Mouse (Mus musculus) heart, embryonic 13.5 days (tissue): Measurements from ENCODE around the gene Tmem256. TPM values are rescaled to one million over a fixed set of nuclear protein-coding genes. Genes with fewer than 3 reads are reported as not detected.
"Not testable (repeated sequence)": the region's sequence is repeated elsewhere in the genome, so short reads cannot be mapped to it uniquely, and the experiment has no call there.

Experiments used
- ATAC-seq: fragments of 200-750 bp; cut with Nextera tagmentation; 2 replicates; pipeline ENCODE4 v1.8.0; 2017; ENCODE audit warnings: moderate TSS enrichment; ENCODE audit not compliant: insufficient number of reproducible peaks, low FRiP score, low TSS enrichment; ENCODE audit errors: extremely low read depth
- H3K27ac ChIP-seq: fragments of 300-500 bp; sonication (generic); replicated peaks from 2 replicates; pipeline ENCODE4 v1.5.1; 2015; ENCODE audit warnings: moderate library complexity, mild to moderate bottlenecking, inconsistent platforms
- H3K27me3 ChIP-seq: fragments of 300-500 bp; sonication (generic); replicated peaks from 2 replicates; pipeline ENCODE4 v1.6.1; 2015; ENCODE audit warnings: mild to moderate bottlenecking, inconsistent platforms
- H3K36me3 ChIP-seq: fragments of 300-500 bp; sonication (generic); 2 replicates; pipeline ENCODE4 v1.6.1; 2015; ENCODE audit warnings: mild to moderate bottlenecking, inconsistent platforms
- H3K4me1 ChIP-seq: fragments of 300-500 bp; sonication (generic); 2 replicates; pipeline ENCODE4 v1.6.1; 2015; ENCODE audit warnings: inconsistent platforms
- H3K4me2 ChIP-seq: fragments of 300-500 bp; sonication (generic); 2 replicates; pipeline ENCODE4 v1.6.1; 2015; ENCODE audit warnings: inconsistent platforms, mild to moderate bottlenecking, moderate library complexity
- H3K4me3 ChIP-seq: fragments of 300-500 bp; sonication (generic); 2 replicates; pipeline ENCODE4 v1.5.1; 2015; ENCODE audit warnings: moderate library complexity, mild to moderate bottlenecking, inconsistent platforms
- H3K9ac ChIP-seq: fragments of 300-500 bp; sonication (generic); 2 replicates; pipeline ENCODE4 v1.6.1; 2015; ENCODE audit warnings: inconsistent platforms, mild to moderate bottlenecking, moderate library complexity
- H3K9me3 ChIP-seq: fragments of 300-500 bp; sonication (generic); 2 replicates; pipeline ENCODE4 v1.6.1; 2016; ENCODE audit warnings: inconsistent platforms
- WGBS: fragments of 180-500 bp; shearing (Covaris S2); methylation state at CpG from one replicate; pipeline ENCODE4 v1.1.7; 2015; ENCODE audit warnings: mixed read lengths; 5-methylcytosine and 5-hydroxymethylcytosine counted together
- polyA plus RNA-seq: library from polyadenylated mRNA; unstranded; fragments of >200 nt; fragmentation: Nextera tagmentation; extraction: Ambion mirVana; gene quantifications from 2 replicates; pipeline ENCODE4 v1.2.1, GENCODE M21; 2015

Tmem256 gene
- polyA plus RNA-seq, 1 experiment from 2014 or later: 330 TPM

DNA sequence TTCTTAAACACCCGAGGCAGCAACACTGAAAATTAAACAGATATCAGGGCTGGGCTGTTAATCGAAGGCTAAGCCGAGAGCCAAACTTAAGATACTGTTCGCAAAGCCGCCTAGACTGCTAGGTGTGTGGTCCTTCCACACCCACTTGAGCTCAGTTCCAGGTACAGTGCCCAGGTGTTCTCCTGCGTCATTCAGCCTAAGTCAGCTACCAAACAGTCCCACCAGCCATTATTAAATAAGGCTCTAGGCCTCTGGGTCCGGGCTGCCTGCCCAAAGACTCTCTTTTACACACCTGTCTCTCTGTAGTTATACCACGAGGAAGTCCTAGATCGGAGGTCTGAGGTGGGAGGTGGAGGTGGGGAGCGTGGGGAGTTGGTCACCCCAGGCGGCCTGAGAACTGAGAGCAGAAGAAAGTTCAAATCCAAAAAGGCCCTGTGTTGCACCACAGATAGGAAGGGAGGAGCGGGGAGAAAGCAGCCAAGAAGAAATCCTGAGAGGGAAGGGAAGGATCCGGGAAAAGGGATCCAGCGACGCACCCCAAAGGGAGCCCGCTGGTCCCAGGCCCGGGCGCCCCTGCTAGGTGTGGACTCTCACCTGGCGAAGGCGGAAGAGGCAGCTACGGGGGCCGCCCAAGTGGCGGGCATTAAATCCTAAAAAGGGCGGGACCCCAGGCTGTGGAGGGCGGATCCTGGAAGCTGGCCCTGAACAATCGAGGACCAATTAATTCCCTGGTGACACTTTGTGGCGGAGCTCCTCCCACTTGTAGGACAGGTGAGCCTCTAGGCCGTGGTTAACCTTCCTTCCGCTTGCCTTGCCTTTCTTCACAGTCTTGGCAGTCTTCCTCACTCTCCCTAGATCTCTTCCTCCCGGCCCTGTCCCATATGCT is 20.0 kb downstream of the Tmem256 start, which contains the start of gene Tnk1:
Gene Tnk1 (minus strand): TSS at position 618 of the 886 bp plus-strand sequence.
- no peak within 1 kb of the TSS for H3K9ac ChIP-seq
- H3K36me3 ChIP-seq: no peaks in the 10 kb centered on the region
- ATAC-seq: no peak
- 0 out of 2 replicates have a peak within 1 kb of the TSS, but pooled peaks have one; percentile 3 for H3K4me3 ChIP-seq
- 0 out of 2 replicates have a peak within 1 kb of the TSS, but pooled peaks have one; percentile 2 for H3K4me2 ChIP-seq
- H3K27ac ChIP-seq: no peak within 1 kb of the TSS
- peaks cover 21% of the 10 kb centered on the region for H3K4me1 ChIP-seq
- no peaks in the 10 kb centered on the region for H3K9me3 ChIP-seq
- WGBS: 26% methylated on average over 30 of the region's 30 CpGs
- peaks cover 39% of the 10 kb centered on the region for H3K27me3 ChIP-seq

DNA sequence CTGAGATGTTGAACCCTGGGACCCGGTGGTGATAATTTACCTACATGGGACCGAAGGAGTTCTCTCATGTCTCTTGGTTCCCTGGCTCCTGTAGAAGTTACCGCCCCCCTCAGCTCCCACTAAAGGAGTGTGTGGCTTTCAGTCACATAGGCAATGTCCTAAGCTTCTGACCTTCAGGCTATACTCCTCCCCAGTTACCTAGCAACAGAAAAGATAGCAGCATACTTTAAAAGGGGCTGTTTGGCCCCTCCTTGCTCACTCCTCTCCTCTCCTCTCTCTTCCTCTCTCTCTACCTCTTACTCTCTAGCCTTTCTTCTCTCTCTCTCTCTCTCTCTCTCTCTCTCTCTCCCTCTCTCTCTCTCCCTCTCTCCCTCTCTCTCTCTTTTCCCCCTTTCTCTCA is 25.4 kb downstream of the Tmem256 start:
- not testable (repeated sequence) for ATAC-seq, H3K9ac ChIP-seq, H3K9me3 ChIP-seq, H3K4me2 ChIP-seq, H3K4me3 ChIP-seq, H3K36me3 ChIP-seq
- 54% methylated on average over 3 of the region's 3 CpGs for WGBS
- H3K27ac ChIP-seq: peak overlapping the region; percentile 65
- H3K4me1 ChIP-seq: peaks cover 14% of the 10 kb centered on the region
- peaks cover 14% of the 10 kb centered on the region for H3K27me3 ChIP-seq

DNA sequence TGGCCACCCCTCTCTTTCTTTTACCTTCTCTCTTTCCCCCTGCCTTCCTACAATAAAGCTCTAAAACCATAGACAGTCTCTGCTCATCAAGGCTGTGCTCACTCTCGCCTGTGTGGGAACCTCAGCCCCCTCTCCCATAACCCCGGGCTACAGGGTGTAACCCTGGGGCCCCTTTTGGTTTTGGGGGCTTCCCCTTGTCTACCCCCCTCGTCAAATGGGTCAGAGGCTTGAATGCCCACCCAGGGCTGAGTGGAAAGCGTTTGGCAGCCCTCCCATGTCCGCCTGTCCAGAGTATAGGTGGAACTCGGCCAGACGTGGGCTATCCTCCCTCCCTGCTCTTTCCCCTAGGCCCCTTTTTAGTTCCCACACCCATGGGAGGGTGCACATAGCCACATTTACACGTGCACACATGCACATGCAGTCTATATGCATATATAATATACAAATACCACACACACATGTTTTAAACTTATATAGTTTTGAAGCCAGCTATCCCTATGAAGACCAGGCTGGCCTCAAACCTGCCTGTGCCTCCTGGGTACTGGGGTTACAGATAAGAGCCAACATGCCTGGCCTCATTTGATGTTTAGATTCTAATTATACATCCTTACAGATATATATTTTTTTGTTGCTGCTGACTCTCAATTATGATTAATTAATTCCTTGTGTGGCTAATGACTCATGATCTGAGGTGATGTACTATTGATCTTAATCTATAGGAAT is 26.0 kb downstream of the Tmem256 start:
- peaks cover 8% of the 10 kb centered on the region for H3K27me3 ChIP-seq
- peaks cover 14% of the 10 kb centered on the region for H3K4me1 ChIP-seq
- H3K4me2 ChIP-seq: no peak overlapping the region
- no peak overlapping the region for H3K4me3 ChIP-seq
- H3K36me3 ChIP-seq: no peaks in the 10 kb centered on the region
- ATAC-seq: no peak
- no peak overlapping the region for H3K9ac ChIP-seq
- H3K27ac ChIP-seq: peak overlapping the region; percentile 65
- H3K9me3 ChIP-seq: no peaks in the 10 kb centered on the region
- 54% methylated on average over 8 of the region's 8 CpGs for WGBS

DNA sequence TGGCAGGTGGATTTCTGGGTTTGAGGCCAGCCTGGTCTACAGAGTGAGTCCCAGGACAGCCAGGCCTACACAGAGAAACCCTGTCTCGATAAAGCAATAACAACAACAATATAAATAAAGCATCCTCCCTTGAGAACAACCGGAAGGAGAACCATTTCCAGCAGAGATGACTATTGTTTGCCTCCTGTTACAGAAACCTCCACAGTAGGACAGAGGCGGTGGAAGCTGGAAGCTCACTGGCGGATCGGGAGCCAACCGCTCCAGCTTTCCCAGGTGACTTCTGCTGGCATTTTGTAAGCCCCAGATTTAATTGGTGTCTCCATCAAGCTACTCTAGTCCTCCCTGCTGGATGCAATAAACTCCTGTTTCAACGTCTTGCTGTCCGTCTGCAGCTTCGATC is 27.2 kb downstream of the Tmem256 start:
- Histone ChIP-seq H3K9me3 (no peaks in the 10 kb centered on the region), H3K4me3 (no peak overlapping the region), H3K27me3 (no peaks in the 10 kb centered on the region), H3K27ac (no peak overlapping the region), H3K9ac (no peak overlapping the region), H3K36me3 (no peaks in the 10 kb centered on the region), H3K4me1 (peaks cover 14% of the 10 kb centered on the region), H3K4me2 (no peak overlapping the region)
- WGBS: 88% methylated on average over 9 of the region's 9 CpGs
- no peak for ATAC-seq

DNA sequence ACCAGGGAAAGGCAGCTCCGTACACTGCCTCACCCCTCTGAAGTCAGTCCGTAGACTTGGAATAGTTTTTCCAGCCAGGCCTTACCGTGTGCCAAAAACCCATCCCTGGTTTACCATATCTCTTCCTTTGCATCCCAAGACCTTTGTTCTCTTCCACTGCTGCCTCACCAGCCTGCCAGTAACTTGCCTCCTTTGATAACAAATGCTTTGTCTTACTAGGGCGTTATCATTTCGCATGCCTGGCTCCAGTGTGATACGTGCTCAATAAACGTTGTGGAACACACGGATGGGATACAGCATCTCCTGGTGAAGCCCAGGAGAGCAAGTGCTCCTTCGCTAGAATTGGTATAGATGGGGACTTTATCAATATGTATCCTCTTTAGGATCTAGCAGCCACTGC is 29.0 kb downstream of the Tmem256 start:
- no peak for ATAC-seq
- Histone ChIP-seq H3K9ac (no peak overlapping the region), H3K36me3 (no peaks in the 10 kb centered on the region), H3K27ac (no peak overlapping the region), H3K9me3 (no peaks in the 10 kb centered on the region), H3K4me1 (peaks cover 14% of the 10 kb centered on the region), H3K27me3 (no peaks in the 10 kb centered on the region), H3K4me3 (no peak overlapping the region), H3K4me2 (no peak overlapping the region)
- 36% methylated on average over 9 of the region's 9 CpGs for WGBS

DNA sequence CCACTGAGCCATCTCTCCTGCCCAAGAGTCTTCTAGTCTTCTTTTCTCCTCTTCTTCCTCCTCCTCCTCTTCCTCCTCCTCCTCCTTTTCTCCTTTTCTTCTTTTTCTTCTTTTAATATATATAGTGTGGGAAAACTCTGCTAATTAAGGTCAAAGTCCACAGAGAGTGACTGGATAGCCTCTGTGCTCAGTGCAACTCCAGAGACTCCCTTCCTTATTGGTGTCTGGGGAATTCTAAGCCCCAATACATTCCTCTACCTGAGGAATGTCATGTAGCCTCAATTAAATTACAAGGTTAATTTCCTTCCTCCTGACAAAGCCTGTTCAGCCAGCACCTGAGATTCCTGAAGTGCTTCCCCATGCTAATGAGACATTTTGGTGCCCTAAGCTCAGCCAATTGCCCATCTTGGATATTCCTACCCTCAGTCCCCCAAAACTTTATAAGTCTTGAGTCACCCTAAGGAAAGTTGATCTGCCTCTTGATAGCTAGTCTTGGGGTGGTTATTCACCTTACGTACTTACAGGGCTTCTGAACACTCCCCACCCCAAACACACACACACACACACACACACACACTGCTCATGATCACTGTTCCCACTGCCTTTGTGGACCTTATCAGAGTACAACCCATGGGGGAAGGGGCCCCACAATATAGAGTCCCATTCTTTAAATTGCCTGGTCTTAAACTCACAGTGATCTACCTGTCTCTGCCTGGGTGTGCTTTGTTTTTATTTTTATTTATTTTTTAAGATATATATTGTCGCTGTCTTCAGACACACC is 32.2 kb downstream of the Tmem256 start:
- no peak for ATAC-seq
- Histone ChIP-seq H3K27ac (no peak overlapping the region), H3K4me3 (no peak overlapping the region), H3K4me2 (no peak overlapping the region), H3K9ac (no peak overlapping the region), H3K9me3 (no peaks in the 10 kb centered on the region), H3K27me3 (no peaks in the 10 kb centered on the region), H3K36me3 (no peaks in the 10 kb centered on the region), H3K4me1 (peaks cover 5% of the 10 kb centered on the region; the same call in 1 of the 2 replicates)
- WGBS: 78% methylated on average over 2 of the region's 2 CpGs

DNA sequence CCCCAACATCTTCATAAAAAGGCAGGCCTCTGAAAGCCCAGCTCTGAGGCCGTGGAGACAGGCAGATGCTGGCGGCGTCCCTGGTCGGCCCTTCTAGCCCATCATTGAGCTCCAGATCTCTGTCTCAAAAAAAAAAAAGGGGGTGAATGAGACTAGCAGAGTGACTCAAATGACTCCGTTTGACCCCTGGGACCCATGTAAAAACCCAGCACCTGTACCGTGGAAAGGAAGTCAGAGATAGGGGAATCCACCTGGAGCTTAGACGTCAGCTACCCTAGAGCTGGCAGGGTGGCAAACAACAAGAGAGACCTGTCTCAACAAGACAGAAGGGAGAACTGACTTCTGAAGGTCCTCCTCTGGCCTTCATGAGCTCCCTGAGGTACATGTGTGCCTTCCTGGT is 33.5 kb downstream of the Tmem256 start:
- no peaks in the 10 kb centered on the region for H3K9me3 ChIP-seq
- no peaks in the 10 kb centered on the region for H3K27me3 ChIP-seq
- ATAC-seq: no peak
- WGBS: 80% methylated on average over 7 of the region's 7 CpGs
- H3K27ac ChIP-seq: no peak overlapping the region
- H3K36me3 ChIP-seq: no peaks in the 10 kb centered on the region
- no peak overlapping the region for H3K9ac ChIP-seq
- peaks cover 17% of the 10 kb centered on the region for H3K4me1 ChIP-seq
- H3K4me3 ChIP-seq: no peak overlapping the region
- H3K4me2 ChIP-seq: no peak overlapping the region

DNA sequence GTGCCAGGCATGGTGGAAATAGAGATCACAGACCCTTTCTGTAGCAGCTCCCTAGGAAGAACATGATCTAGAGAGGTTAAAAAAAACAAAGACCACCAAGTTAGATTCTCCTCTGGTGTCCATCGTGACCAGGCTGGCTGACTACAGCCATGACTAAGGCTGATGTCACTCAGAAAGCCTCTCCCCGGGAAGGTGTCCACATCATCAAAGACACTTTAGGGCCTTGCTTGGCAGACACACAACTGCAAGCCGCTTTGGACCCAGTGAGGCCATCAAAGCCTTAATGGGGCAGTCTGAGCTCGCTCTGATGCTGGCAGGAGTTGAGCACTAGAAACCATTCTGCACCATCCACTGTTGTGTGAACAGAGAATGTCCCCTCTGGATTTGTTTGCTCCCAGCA is 34.1 kb downstream of the Tmem256 start:
- no peak for ATAC-seq

DNA sequence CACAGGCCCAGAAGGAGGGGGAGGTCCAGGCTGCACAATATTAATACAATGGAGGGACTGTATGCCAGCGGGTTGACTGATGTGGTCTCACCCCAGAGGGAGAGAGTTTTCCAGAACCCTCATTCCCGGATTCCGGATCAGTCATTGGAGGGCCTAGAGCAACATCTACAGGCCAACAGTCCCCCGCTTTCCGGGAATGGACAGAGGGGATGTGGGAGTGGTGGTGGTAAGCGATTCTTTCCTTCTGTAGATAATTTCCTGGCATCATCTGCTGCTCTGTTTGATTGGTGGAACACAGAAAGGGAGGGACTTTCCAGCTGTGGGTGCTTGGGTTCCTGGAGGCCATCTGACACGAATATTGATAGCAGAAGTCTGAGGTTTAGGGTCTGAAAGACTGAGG is 37.9 kb downstream of the Tmem256 start:
- WGBS: 40% methylated on average over 7 of the region's 7 CpGs
- peak overlapping the region; percentile 48; the same call in 1 of the 2 replicates for H3K9ac ChIP-seq

More for the DNA sequence above, 34.1 kb downstream of the Tmem256 start:
- Histone ChIP-seq H3K27ac (no peak overlapping the region), H3K36me3 (no peaks in the 10 kb centered on the region), H3K4me3 (no peak overlapping the region), H3K4me2 (no peak overlapping the region), H3K4me1 (peaks cover 18% of the 10 kb centered on the region), H3K27me3 (no peaks in the 10 kb centered on the region), H3K9me3 (no peaks in the 10 kb centered on the region), H3K9ac (no peak overlapping the region)
- WGBS: 68% methylated on average over 4 of the region's 4 CpGs

DNA sequence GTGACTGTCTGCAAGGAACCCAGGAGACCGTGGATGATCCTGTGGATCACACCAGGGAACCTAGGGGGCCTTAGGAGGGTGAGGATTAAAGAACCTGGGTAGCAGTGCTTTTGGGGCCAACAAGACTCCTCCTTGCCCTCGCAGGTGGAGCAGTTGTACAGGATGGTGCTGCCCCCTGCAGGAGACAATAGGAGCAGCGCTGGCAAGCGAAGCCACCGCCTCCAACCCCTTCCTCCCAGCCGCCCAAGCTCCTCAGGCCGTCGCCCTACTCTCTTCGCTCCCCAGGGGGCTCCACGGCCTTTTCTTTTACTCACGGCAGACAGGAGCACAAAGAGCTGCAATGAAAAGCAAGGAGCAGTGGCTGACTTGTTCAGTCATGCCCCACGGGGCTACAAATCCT is 38.6 kb downstream of the Tmem256 start:
- Histone ChIP-seq H3K36me3 (no peaks in the 10 kb centered on the region), H3K4me2 (peak overlapping the region; percentile 60), H3K4me3 (peak overlapping the region; percentile 32), H3K27ac (peak overlapping the region; percentile 74), H3K4me1 (peaks cover 48% of the 10 kb centered on the region), H3K9me3 (no peaks in the 10 kb centered on the region), H3K27me3 (no peaks in the 10 kb centered on the region), H3K9ac (peak overlapping the region; percentile 68)
- no peak for ATAC-seq
- WGBS: 3% methylated on average over 12 of the region's 12 CpGs

More for the DNA sequence above, 37.9 kb downstream of the Tmem256 start:
- H3K27ac ChIP-seq: peak overlapping the region; percentile 74
- H3K9me3 ChIP-seq: no peaks in the 10 kb centered on the region
- no peak overlapping the region for H3K4me2 ChIP-seq
- H3K36me3 ChIP-seq: no peaks in the 10 kb centered on the region
- no peak for ATAC-seq
- no peak overlapping the region for H3K4me3 ChIP-seq
- peaks cover 41% of the 10 kb centered on the region for H3K4me1 ChIP-seq
- no peaks in the 10 kb centered on the region for H3K27me3 ChIP-seq

DNA sequence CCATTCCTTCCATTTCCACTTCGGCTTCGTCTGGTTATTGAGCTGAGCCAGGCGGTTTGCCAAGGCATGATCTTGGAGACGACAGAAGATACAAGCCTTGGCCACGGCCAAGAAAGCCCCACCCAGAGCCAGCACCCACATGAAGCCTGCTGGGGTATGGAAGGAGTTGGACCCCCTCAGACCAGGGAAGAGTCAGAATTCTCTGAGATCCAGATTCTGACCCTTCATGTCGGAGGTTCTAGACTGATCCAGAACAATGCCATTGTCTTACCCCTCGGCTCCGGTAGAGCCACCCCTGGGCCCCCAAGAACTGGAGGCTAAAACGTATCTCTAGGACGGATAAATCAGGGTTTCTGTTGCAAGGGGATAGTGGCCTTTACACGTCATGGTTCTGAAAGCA is 39.6 kb downstream of the Tmem256 start, which contains the start of gene Tmem95:
Gene Tmem95 (minus strand): TSS at position 141 of the 400 bp plus-strand sequence.
- H3K4me1 ChIP-seq: peaks cover 53% of the 10 kb centered on the region
- no peaks in the 10 kb centered on the region for H3K27me3 ChIP-seq
- H3K9ac ChIP-seq: peak within 1 kb of the TSS; percentile 68
- ATAC-seq: no peak
- H3K9me3 ChIP-seq: no peaks in the 10 kb centered on the region
- peak within 1 kb of the TSS; percentile 91 for H3K4me2 ChIP-seq
- peak within 1 kb of the TSS; percentile 32 for H3K4me3 ChIP-seq
- WGBS: 80% methylated on average over 11 of the region's 11 CpGs
- no peaks in the 10 kb centered on the region for H3K36me3 ChIP-seq
- no peak within 1 kb of the TSS for H3K27ac ChIP-seq
